Mouse (Mus musculus): ENCODE data around the gene Shc3. TPM values are rescaled to one million over a fixed set of nuclear protein-coding genes. Genes with fewer than 3 reads are reported as not detected.

Shc3 gene
- polyA plus RNA-seq, 1 experiment from 2014 or later = 5.1 TPM

DNA sequence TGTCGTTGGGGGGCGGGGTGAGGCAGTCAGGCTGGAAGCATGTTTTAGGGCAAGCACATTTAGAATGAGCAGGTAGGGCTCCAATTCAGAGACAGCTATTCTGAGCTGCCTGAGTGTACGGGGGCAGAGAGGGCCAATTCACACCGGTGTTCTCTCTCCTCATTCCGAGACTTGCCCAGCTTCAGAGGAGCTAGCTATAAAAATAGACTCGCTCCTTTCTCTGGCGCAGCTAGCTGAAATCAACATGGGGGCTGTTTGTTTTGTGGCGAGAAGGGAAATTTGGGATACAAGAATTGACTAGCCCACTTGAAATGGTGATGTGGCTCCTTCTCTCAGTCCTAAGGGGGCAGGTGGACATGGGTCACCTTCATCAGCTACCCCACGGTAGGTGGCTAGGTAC is 60.4 kb downstream of the Shc3 start:
- Histone ChIP-seq H3K4me3 (no peak overlapping the region), H3K36me3 (no peaks in the 10 kb centered on the region), H3K9ac (no peak overlapping the region), H3K27me3 (no peaks in the 10 kb centered on the region), H3K27ac (no peak overlapping the region), H3K9me3 (replicated peaks) (no peaks in the 10 kb centered on the region), H3K4me2 (replicated peaks) (no peak overlapping the region), H3K4me1 (no peaks in the 10 kb centered on the region)
- ATAC-seq (ENCODE audit: low FRiP score) = no peak
- 90% methylated on average over 9 of the region's 9 CpGs for WGBS

DNA sequence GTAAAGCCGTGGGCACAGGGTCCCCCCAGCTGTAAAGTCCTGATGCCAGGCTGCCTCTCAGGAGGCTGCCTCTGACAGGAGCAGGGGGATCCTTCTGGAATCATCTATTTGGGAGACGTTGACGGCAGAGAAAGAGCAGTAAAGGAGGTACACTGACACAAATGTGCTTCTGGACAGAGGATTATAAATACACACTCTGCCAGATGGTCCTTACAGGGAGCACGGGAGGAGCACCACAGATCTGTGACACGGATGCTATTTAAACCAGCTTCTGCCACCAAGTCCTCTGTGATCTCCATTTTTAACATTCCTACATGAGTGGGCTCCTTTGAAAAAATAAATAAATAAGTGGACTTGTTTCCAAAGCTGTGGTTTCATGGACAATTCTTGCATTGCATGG is 63.5 kb downstream of the Shc3 start:
- Histone ChIP-seq H3K9me3 (replicated peaks) (no peaks in the 10 kb centered on the region), H3K9ac (no peak overlapping the region), H3K27ac (no peak overlapping the region), H3K4me3 (no peak overlapping the region), H3K4me1 (no peaks in the 10 kb centered on the region), H3K36me3 (no peaks in the 10 kb centered on the region), H3K4me2 (replicated peaks) (no peak overlapping the region), H3K27me3 (no peaks in the 10 kb centered on the region)
- 83% methylated on average over 5 of the region's 5 CpGs for WGBS
- no peak for ATAC-seq (ENCODE audit: low FRiP score)

DNA sequence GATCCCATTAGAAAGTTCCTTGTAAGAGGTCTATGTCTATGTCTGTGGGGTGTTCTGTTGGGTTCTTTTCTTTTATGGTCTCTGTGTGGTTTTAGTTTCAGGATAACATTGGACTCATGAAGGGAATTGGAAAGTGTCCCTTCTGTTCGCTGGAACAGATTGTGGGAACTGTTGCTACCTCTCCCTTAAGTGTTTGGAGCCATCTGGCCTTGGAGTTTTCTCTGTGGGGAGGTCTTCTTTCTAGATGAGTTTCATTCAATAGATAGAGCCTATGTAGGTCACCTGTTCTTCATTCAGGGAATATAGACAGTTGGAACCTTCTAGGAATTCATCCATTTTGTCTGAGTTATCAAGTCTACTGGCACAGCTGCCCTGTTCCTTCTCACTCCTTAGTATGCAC is 69.5 kb downstream of the Shc3 start:
- H3K27me3 ChIP-seq = no peaks in the 10 kb centered on the region
- no peak overlapping the region for H3K27ac ChIP-seq
- H3K9me3 ChIP-seq (replicated peaks) = no peaks in the 10 kb centered on the region
- no peaks in the 10 kb centered on the region for H3K4me1 ChIP-seq
- no peak overlapping the region for H3K4me3 ChIP-seq
- H3K9ac ChIP-seq = no peak overlapping the region
- no peak overlapping the region for H3K4me2 ChIP-seq (replicated peaks)
- no peak for ATAC-seq (ENCODE audit: low FRiP score)
- 90% methylated on average over 1 of the region's 1 CpGs for WGBS
- no peaks in the 10 kb centered on the region for H3K36me3 ChIP-seq

DNA sequence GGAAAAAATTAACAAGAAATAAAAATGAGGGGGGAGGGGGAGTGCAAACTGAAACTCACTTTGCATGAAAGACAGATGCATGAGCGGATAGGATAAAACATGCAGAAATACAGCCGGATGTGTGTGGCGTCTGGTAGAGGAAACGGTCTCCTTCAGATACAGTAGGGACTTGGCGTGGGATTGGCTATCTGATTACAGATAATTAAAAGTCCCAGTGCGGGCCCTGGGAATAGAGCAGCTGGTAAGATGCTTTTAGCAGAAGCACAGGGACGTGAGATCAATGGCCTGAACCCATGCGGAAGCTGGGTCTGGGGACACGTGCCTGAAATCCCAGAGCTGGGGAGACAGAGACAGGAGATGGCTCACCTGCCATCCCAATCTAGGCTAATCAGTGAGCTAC is 75.5 kb downstream of the Shc3 start:
- H3K27ac ChIP-seq = no peak overlapping the region
- WGBS = 87% methylated on average over 9 of the region's 9 CpGs
- no peak for ATAC-seq (ENCODE audit: low FRiP score)
- H3K27me3 ChIP-seq = no peaks in the 10 kb centered on the region
- H3K4me3 ChIP-seq = no peak overlapping the region
- H3K36me3 ChIP-seq = no peaks in the 10 kb centered on the region
- no peaks in the 10 kb centered on the region for H3K4me1 ChIP-seq
- H3K9me3 ChIP-seq (replicated peaks) = no peaks in the 10 kb centered on the region
- H3K4me2 ChIP-seq (replicated peaks) = no peak overlapping the region
- H3K9ac ChIP-seq = no peak overlapping the region

DNA sequence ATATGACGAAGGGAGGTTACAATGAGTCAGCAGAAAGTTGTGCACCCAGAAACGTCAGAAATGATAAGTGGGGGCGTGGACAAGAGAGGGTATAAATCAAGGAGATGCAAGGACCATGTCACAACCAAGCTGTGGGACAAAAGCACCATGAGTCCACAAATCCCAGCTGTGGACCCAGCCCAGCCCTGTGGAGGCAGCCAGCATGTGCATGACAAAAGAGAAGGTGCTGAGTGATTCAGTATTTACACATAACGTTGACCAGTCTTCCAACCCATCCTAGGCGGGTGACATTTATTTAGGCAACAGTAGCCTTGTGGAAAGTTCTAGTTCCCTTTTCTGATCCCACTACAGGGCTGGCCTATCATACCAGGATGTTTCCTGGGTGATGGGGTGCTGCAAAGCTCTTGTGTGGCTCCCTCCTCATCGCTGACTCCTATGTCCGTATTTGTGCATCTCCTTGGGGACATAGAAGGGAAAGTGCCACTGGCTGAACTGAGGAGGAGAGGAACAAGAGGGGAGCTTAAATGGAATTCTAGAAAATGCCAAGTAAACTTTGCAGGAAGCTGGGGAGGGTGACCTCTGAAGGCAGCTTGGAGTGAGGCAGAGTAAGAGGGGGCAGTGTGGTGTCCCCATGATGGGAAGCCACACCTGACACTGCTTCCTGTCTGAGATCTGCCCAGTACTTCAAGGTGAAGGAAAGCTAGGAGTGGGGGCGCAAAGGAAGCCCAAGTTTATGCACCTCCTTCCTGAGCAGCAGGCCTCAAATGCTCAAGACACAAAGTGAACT is 77.4 kb downstream of the Shc3 start:
- 72% methylated on average over 8 of the region's 8 CpGs for WGBS
- Histone ChIP-seq H3K27ac (no peak overlapping the region), H3K4me3 (no peak overlapping the region), H3K9ac (no peak overlapping the region), H3K4me1 (no peaks in the 10 kb centered on the region), H3K9me3 (replicated peaks) (no peaks in the 10 kb centered on the region), H3K4me2 (replicated peaks) (no peak overlapping the region), H3K36me3 (no peaks in the 10 kb centered on the region), H3K27me3 (no peaks in the 10 kb centered on the region)
- ATAC-seq (ENCODE audit: low FRiP score) = no peak

DNA sequence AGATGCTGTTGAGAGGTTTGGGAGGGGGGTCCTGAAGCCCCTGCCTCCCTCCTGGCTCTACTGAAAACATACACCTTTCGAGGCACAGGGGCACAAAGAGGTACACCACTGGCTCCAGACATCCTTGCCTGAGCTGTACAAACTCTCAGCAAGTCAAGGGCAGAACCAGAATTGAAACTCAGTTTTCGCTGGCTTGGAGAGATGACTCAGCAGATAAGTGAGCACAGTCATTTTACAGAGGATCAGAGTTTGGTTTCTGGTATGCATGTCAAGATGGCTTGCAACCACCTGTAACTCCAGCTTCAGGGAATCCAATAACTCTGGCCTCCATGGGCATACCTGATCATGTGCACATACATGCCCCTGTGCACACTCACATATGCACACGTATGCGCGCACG is 79.0 kb downstream of the Shc3 start:
- Histone ChIP-seq H3K9ac (no peak overlapping the region), H3K27ac (no peak overlapping the region), H3K36me3 (no peaks in the 10 kb centered on the region), H3K4me2 (replicated peaks) (no peak overlapping the region), H3K4me1 (no peaks in the 10 kb centered on the region), H3K27me3 (no peaks in the 10 kb centered on the region), H3K4me3 (no peak overlapping the region), H3K9me3 (replicated peaks) (no peaks in the 10 kb centered on the region)
- no peak for ATAC-seq (ENCODE audit: low FRiP score)
- 89% methylated on average over 6 of the region's 6 CpGs for WGBS

DNA sequence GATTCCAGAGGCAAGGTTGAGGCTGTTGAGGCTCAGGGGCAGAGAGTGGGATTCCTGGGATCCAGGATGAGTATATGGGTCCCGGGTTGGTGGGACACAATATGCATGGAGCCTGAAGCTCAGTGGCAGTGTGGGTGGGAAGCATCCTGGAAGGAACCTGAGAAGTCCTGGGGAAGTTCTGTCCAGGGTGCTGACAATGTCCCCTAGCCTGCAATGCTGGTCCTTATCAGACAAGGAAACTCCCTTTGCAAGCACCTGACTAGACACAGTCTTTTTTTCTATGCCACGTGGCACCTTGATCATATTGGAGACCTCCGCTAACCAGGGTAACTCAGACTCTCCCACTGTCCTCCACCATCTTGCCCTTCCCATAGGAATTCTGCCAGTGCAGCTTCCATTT is 80.3 kb downstream of the Shc3 start:
- H3K4me1 ChIP-seq = no peaks in the 10 kb centered on the region

DNA sequence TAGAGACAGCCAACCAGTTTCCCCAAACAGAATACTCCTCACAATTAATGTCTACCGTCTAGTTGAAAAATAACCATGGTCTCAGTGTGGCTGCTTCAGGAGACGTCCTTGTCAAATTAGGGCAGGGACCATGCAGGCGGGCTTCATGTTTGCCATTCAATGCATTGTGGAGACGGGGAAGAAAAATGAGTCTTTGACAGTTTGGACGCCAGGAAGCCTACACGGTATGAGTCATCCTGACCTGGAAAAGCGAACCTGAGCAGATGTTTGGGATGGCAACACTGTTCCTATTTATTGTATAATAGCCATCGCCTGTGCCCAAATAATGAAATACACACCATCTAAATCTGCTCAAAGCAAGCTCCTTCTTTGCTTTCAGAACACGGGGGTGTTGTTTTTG is 83.9 kb downstream of the Shc3 start:
- WGBS = 75% methylated on average over 9 of the region's 9 CpGs
- no peaks in the 10 kb centered on the region for H3K36me3 ChIP-seq
- H3K4me3 ChIP-seq = no peak overlapping the region
- no peak overlapping the region for H3K4me2 ChIP-seq (replicated peaks)
- H3K27ac ChIP-seq = no peak overlapping the region
- H3K27me3 ChIP-seq = no peaks in the 10 kb centered on the region
- no peaks in the 10 kb centered on the region for H3K4me1 ChIP-seq
- no peaks in the 10 kb centered on the region for H3K9me3 ChIP-seq (replicated peaks)
- ATAC-seq (ENCODE audit: low FRiP score) = no peak
- no peak overlapping the region for H3K9ac ChIP-seq

More for the DNA sequence above, 80.3 kb downstream of the Shc3 start:
- no peak for ATAC-seq (ENCODE audit: low FRiP score)
- Histone ChIP-seq H3K36me3 (no peaks in the 10 kb centered on the region), H3K27ac (no peak overlapping the region), H3K4me2 (replicated peaks) (no peak overlapping the region), H3K27me3 (no peaks in the 10 kb centered on the region), H3K4me3 (no peak overlapping the region), H3K9ac (no peak overlapping the region), H3K9me3 (replicated peaks) (no peaks in the 10 kb centered on the region)
- 89% methylated on average over 3 of the region's 3 CpGs for WGBS

DNA sequence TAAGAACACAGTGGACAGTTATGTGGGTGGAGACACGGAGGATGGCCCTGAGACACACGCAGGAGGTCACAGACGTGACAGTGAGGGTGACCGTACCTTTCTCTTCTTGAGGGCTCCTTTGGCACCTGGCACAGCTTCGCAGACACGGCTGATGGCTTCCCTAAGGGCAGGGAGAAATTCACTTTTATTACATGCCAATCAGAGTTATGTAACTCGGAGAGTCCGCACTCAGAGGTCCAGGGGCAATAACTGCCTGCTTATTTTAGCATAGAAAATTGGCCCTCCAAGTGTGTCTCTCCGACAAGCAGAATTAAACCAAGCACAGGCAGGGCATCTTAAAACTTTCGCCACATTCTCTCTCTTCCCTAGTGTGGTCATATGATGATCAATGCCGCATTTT is 86.4 kb downstream of the Shc3 start:
- H3K9me3 ChIP-seq (replicated peaks) = no peaks in the 10 kb centered on the region

DNA sequence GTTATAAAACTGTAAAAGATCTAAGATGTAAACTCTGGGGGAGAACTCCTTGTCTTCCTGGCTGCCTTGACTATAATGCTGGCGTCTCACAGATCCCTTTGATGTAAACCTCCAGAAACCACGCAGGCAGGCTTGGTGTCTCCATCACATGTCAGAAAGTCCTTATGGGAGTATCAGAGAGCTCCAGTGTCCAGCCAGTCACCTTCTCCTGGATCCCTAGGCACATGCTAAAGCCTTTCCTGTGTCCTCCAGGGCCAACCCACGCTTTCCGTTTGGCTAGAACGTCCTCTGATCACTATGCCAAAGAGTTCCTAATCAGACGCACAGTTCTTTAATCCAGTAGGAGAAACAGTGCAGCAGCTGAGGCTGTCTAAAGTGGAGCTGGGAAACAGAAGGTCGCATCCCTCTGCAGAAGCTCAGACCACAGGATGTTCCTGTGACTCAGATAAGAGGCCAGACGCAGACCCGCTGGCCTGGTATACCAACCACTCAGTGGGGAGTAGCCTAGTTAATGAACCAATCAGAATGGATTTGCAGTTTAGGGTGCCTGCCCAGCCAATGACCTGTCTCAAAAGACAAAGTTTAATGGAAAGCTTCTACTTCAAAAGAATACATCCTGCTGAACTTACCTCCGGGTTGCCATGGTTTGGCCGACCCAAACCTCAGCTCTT is 88.7 kb downstream of the Shc3 start:
- Histone ChIP-seq H3K4me2 (replicated peaks) (no peak overlapping the region), H3K4me3 (no peak overlapping the region), H3K27me3 (no peaks in the 10 kb centered on the region), H3K9ac (no peak overlapping the region), H3K27ac (no peak overlapping the region), H3K36me3 (no peaks in the 10 kb centered on the region), H3K4me1 (no peaks in the 10 kb centered on the region), H3K9me3 (replicated peaks) (no peaks in the 10 kb centered on the region)
- ATAC-seq (ENCODE audit: low FRiP score) = no peak
- 80% methylated on average over 11 of the region's 11 CpGs for WGBS

More for the DNA sequence above, 86.4 kb downstream of the Shc3 start:
- no peak overlapping the region for H3K4me3 ChIP-seq
- H3K9ac ChIP-seq = no peak overlapping the region
- H3K27me3 ChIP-seq = no peaks in the 10 kb centered on the region
- no peaks in the 10 kb centered on the region for H3K36me3 ChIP-seq
- no peaks in the 10 kb centered on the region for H3K4me1 ChIP-seq
- WGBS = 89% methylated on average over 11 of the region's 11 CpGs
- ATAC-seq (ENCODE audit: low FRiP score) = no peak
- H3K4me2 ChIP-seq (replicated peaks) = no peak overlapping the region
- H3K27ac ChIP-seq = no peak overlapping the region

DNA sequence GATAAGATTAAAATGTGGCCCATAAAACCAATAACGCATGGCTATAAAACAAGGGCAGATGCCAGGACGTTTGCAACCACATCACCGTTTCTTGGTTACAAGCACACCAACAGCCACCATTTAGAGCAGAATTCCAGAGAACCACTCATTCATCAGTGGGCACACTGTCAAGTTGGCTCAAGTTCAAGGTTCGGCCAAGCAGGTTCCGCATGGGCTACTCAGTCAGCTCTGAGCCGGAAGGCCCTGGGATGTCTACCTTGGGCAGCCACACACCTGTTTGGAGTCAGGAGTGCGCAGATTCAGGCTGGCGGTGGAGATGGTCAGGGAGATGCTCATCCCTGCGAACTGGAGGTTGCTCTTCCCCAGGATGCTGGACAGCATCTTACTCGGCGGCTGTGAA is 89.4 kb downstream of the Shc3 start:
- Histone ChIP-seq H3K4me2 (replicated peaks) (no peak overlapping the region), H3K9me3 (replicated peaks) (no peaks in the 10 kb centered on the region), H3K36me3 (no peaks in the 10 kb centered on the region), H3K4me3 (no peak overlapping the region), H3K4me1 (no peaks in the 10 kb centered on the region), H3K27ac (no peak overlapping the region), H3K9ac (no peak overlapping the region), H3K27me3 (no peaks in the 10 kb centered on the region)
- 91% methylated on average over 11 of the region's 11 CpGs for WGBS
- ATAC-seq (ENCODE audit: low FRiP score) = no peak

DNA sequence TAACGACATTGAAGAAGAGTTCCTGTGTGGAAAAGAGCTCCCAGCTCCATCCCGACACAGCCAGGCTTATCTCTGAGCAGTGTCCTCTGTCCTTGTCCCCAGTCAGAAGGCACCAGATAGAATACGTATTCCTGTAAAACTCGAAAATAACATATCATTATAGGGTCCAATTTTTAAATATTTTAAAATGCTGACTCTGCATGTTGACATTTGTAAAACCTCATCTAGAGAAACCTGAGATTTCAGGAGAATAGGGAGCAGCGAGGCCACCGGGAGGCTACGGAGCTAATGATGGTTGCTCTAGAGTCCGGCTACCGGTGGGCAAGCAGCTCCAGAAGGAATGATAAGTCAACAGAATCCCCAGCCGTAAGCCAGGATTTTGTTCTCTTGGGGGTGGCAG is 92.2 kb downstream of the Shc3 start:
- Histone ChIP-seq H3K36me3 (no peaks in the 10 kb centered on the region), H3K9ac (no peak overlapping the region), H3K4me2 (replicated peaks) (no peak overlapping the region), H3K27ac (no peak overlapping the region), H3K4me1 (no peaks in the 10 kb centered on the region), H3K27me3 (no peaks in the 10 kb centered on the region), H3K4me3 (no peak overlapping the region), H3K9me3 (replicated peaks) (no peaks in the 10 kb centered on the region)
- no peak for ATAC-seq (ENCODE audit: low FRiP score)
- 89% methylated on average over 10 of the region's 10 CpGs for WGBS

DNA sequence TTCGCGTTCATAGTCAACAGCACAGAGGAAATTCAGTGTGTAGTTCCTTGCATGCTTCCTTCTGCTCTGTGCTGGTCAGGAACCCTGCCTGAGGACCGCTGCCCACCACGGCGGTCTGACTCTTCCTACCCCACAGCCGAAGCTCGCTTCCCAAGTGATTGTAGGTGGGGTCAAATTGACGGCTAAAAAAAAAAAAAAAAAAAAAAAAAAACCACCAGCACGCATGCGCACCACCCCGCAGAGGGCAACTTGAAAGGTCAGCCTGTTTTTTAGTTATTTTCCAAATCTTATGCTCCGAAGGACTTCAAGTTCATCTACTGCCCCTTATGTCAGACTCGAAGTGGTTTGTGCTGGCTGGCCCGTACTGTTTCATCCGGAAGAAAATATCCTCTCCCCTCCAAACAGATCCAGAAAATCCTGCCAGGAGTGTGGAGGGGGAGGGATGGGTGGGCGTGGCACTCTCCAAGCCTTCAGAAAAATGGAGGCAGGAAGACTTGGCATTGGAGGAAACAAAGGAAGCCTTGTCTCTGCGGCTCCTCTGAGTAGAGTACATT is 100.4 kb downstream of the Shc3 start:
- Histone ChIP-seq H3K9ac (no peak overlapping the region), H3K36me3 (no peaks in the 10 kb centered on the region), H3K4me2 (replicated peaks) (no peak overlapping the region), H3K27me3 (no peaks in the 10 kb centered on the region), H3K4me1 (0 out of 2 replicates have a peak, but pooled peaks cover 4% of the 10 kb centered on the region), H3K4me3 (no peak overlapping the region), H3K27ac (no peak overlapping the region), H3K9me3 (replicated peaks) (no peaks in the 10 kb centered on the region)
- no peak for ATAC-seq (ENCODE audit: low FRiP score)
- WGBS = 73% methylated on average over 17 of the region's 17 CpGs
